Mouse (Mus musculus): ENCODE data around the gene Plekhm1. TPM values are rescaled to one million over a fixed set of nuclear protein-coding genes. Genes with fewer than 3 reads are reported as not detected.
"Not testable (repeated sequence)": the region's sequence is repeated elsewhere in the genome, so short reads cannot be mapped to it uniquely, and the experiment has no call there.

Plekhm1 gene
- polyA plus RNA-seq, 1 experiment from 2014 or later, result 7.6 TPM

GRCm38 (mm10) chr11:103330651-103331319 is 81.7 kb downstream of the Plekhm1 start:
- H3K36me3 ChIP-seq, result no peaks in the 10 kb centered on the region
- no peaks in the 10 kb centered on the region for H3K9me3 ChIP-seq
- H3K4me1 ChIP-seq, result peaks cover 25% of the 10 kb centered on the region
- no peak overlapping the region for H3K27ac ChIP-seq
- H3K4me2 ChIP-seq, result no peak overlapping the region
- 74% methylated on average over 7 of the region's 7 CpGs for WGBS
- ATAC-seq (ENCODE audit: insufficient number of reproducible peaks, insufficient read depth, low FRiP score, low TSS enrichment, low read depth), result no peak
- no peak overlapping the region for H3K4me3 ChIP-seq
- no peak overlapping the region for H3K9ac ChIP-seq
- peaks cover 38% of the 10 kb centered on the region for H3K27me3 ChIP-seq

- no peaks in the 10 kb centered on the region for H3K36me3 ChIP-seq
- WGBS, result 14% methylated on average over 5 of the region's 5 CpGs
- peaks cover 2% of the 10 kb centered on the region for H3K27me3 ChIP-seq
- no peaks in the 10 kb centered on the region for H3K9me3 ChIP-seq
- no peak overlapping the region for H3K27ac ChIP-seq
- H3K4me2 ChIP-seq, result no peak overlapping the region
- H3K9ac ChIP-seq, result no peak overlapping the region
- no peak for ATAC-seq (ENCODE audit: insufficient number of reproducible peaks, insufficient read depth, low FRiP score, low TSS enrichment, low read depth)
- H3K4me1 ChIP-seq, result peaks cover 5% of the 10 kb centered on the region
- no peak overlapping the region for H3K4me3 ChIP-seq
Measured at GRCm38 (mm10) chr11:103326950-103327349, 85.5 kb downstream of the Plekhm1 start.

- Histone ChIP-seq H3K4me3 (no peak overlapping the region), H3K27ac (no peak overlapping the region), H3K9me3 (no peaks in the 10 kb centered on the region), H3K9ac (no peak overlapping the region), H3K4me2 (no peak overlapping the region), H3K36me3 (no peaks in the 10 kb centered on the region), H3K4me1 (peaks cover 13% of the 10 kb centered on the region), H3K27me3 (no peaks in the 10 kb centered on the region; the same call in 1 of the 2 replicates)
- ATAC-seq (ENCODE audit: insufficient number of reproducible peaks, insufficient read depth, low FRiP score, low TSS enrichment, low read depth), result no peak
- 7% methylated on average over 8 of the region's 8 CpGs for WGBS
Measured at GRCm38 (mm10) chr11:103325172-103325571, 87.3 kb downstream of the Plekhm1 start.

GRCm38 (mm10) chr11:103324723-103325122 is 87.8 kb downstream of the Plekhm1 start:
- no peaks in the 10 kb centered on the region for H3K36me3 ChIP-seq
- H3K27me3 ChIP-seq, result no peaks in the 10 kb centered on the region; the same call in 1 of the 2 replicates
- ATAC-seq (ENCODE audit: insufficient number of reproducible peaks, insufficient read depth, low FRiP score, low TSS enrichment, low read depth), result no peak
- WGBS, result 58% methylated on average over 13 of the region's 13 CpGs
- H3K4me3 ChIP-seq, result no peak overlapping the region
- H3K27ac ChIP-seq, result no peak overlapping the region
- H3K4me1 ChIP-seq, result peaks cover 13% of the 10 kb centered on the region
- H3K9ac ChIP-seq, result no peak overlapping the region
- no peak overlapping the region for H3K4me2 ChIP-seq
- H3K9me3 ChIP-seq, result no peaks in the 10 kb centered on the region

GRCm38 (mm10) chr11:103322832-103323231 is 89.7 kb downstream of the Plekhm1 start:
- 33% methylated on average over 4 of the region's 4 CpGs for WGBS
- peaks cover 13% of the 10 kb centered on the region for H3K4me1 ChIP-seq
- not testable (repeated sequence) for H3K9me3 ChIP-seq; H3K36me3 ChIP-seq; ATAC-seq (ENCODE audit: insufficient number of reproducible peaks, insufficient read depth, low FRiP score, low TSS enrichment, low read depth); H3K4me3 ChIP-seq; H3K27me3 ChIP-seq; H3K9ac ChIP-seq; H3K4me2 ChIP-seq; H3K27ac ChIP-seq

- Histone ChIP-seq H3K9me3 (no peaks in the 10 kb centered on the region), H3K27me3 (no peaks in the 10 kb centered on the region; the same call in 1 of the 2 replicates), H3K9ac (no peak overlapping the region), H3K4me1 (peaks cover 13% of the 10 kb centered on the region), H3K27ac (no peak overlapping the region), H3K4me2 (no peak overlapping the region), H3K36me3 (no peaks in the 10 kb centered on the region), H3K4me3 (no peak overlapping the region)
- 48% methylated on average over 4 of the region's 4 CpGs for WGBS
- ATAC-seq (ENCODE audit: insufficient number of reproducible peaks, insufficient read depth, low FRiP score, low TSS enrichment, low read depth), result no peak
Measured at GRCm38 (mm10) chr11:103320646-103321045, 91.8 kb downstream of the Plekhm1 start.

GRCm38 (mm10) chr11:103320196-103320595 is 92.3 kb downstream of the Plekhm1 start:
- no peak overlapping the region for H3K4me3 ChIP-seq
- H3K9ac ChIP-seq, result no peak overlapping the region
- ATAC-seq (ENCODE audit: insufficient number of reproducible peaks, insufficient read depth, low FRiP score, low TSS enrichment, low read depth), result no peak
- no peaks in the 10 kb centered on the region for H3K9me3 ChIP-seq
- H3K36me3 ChIP-seq, result no peaks in the 10 kb centered on the region
- H3K27me3 ChIP-seq, result no peaks in the 10 kb centered on the region; the same call in 1 of the 2 replicates
- H3K27ac ChIP-seq, result no peak overlapping the region
- H3K4me1 ChIP-seq, result peaks cover 13% of the 10 kb centered on the region
- WGBS, result 79% methylated on average over 8 of the region's 8 CpGs
- H3K4me2 ChIP-seq, result no peak overlapping the region

- no peak overlapping the region for H3K9ac ChIP-seq
- no peak for ATAC-seq (ENCODE audit: insufficient number of reproducible peaks, insufficient read depth, low FRiP score, low TSS enrichment, low read depth)
- no peaks in the 10 kb centered on the region for H3K27me3 ChIP-seq
- no peaks in the 10 kb centered on the region for H3K9me3 ChIP-seq
- WGBS, result 65% methylated on average over 1 of the region's 1 CpGs
- H3K4me3 ChIP-seq, result no peak overlapping the region
- no peaks in the 10 kb centered on the region for H3K36me3 ChIP-seq
- no peak overlapping the region for H3K27ac ChIP-seq
- peaks cover 13% of the 10 kb centered on the region; the same call in 1 of the 2 replicates for H3K4me1 ChIP-seq
- no peak overlapping the region for H3K4me2 ChIP-seq
Measured at GRCm38 (mm10) chr11:103318042-103318441, 94.4 kb downstream of the Plekhm1 start.

GRCm38 (mm10) chr11:103315379-103315778 is 97.1 kb downstream of the Plekhm1 start:
- 82% methylated on average over 5 of the region's 5 CpGs for WGBS
- Histone ChIP-seq H3K4me1 (peaks cover 21% of the 10 kb centered on the region), H3K27ac (no peak overlapping the region), H3K27me3 (no peaks in the 10 kb centered on the region), H3K4me2 (no peak overlapping the region), H3K4me3 (no peak overlapping the region), H3K9me3 (no peaks in the 10 kb centered on the region), H3K9ac (no peak overlapping the region), H3K36me3 (no peaks in the 10 kb centered on the region)
- ATAC-seq (ENCODE audit: insufficient number of reproducible peaks, insufficient read depth, low FRiP score, low TSS enrichment, low read depth), result no peak

GRCm38 (mm10) chr11:103314736-103315374 is 97.6 kb downstream of the Plekhm1 start:
- Histone ChIP-seq H3K36me3 (no peaks in the 10 kb centered on the region), H3K27me3 (no peaks in the 10 kb centered on the region), H3K4me2 (no peak overlapping the region), H3K9me3 (no peaks in the 10 kb centered on the region), H3K9ac (no peak overlapping the region), H3K27ac (no peak overlapping the region), H3K4me1 (peaks cover 21% of the 10 kb centered on the region), H3K4me3 (no peak overlapping the region)
- no peak for ATAC-seq (ENCODE audit: insufficient number of reproducible peaks, insufficient read depth, low FRiP score, low TSS enrichment, low read depth)
- 72% methylated on average over 10 of the region's 10 CpGs for WGBS
